Mouse (Mus musculus) layer of hippocampus, adult 9-10 months (tissue): ENCODE data around the gene Astl.
"Not testable (repeated sequence)": the region's sequence is repeated elsewhere in the genome, so short reads cannot be mapped to it uniquely, and the experiment has no call there.

Experiments used
- DNase-seq: peaks from one replicate; pipeline ENCODE4 v3.0.0; 2022; ENCODE audit warnings: low spot score

The Astl gene

DNA sequence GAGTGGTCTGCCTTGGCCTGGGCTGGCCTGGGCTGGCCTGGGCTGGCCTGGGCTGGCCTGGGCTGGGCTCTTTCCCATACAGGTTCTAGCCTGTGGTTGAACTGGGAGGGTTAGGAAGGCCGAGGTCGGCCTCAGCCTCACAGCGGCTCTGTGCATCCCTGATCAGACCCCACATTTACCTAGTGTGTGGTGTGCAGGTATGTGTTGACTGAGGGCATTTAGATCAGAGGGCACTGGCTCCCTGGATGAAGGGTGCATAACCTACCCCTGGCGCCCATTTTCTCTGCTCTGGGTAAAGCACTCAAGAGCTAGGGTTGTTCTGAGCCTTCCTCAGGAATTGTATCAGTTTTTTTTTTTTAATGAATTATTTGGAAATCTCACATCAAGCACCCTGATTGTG is at the start of gene Astl:
Gene Astl, plus strand, starts transcription at position 224 of the 400 bp plus-strand sequence.
- no peak for DNase-seq

- no peak for DNase-seq
Measured at GRCm38 (mm10) chr2:127292250-127292649, 46.2 kb upstream of the Astl start.

DNA sequence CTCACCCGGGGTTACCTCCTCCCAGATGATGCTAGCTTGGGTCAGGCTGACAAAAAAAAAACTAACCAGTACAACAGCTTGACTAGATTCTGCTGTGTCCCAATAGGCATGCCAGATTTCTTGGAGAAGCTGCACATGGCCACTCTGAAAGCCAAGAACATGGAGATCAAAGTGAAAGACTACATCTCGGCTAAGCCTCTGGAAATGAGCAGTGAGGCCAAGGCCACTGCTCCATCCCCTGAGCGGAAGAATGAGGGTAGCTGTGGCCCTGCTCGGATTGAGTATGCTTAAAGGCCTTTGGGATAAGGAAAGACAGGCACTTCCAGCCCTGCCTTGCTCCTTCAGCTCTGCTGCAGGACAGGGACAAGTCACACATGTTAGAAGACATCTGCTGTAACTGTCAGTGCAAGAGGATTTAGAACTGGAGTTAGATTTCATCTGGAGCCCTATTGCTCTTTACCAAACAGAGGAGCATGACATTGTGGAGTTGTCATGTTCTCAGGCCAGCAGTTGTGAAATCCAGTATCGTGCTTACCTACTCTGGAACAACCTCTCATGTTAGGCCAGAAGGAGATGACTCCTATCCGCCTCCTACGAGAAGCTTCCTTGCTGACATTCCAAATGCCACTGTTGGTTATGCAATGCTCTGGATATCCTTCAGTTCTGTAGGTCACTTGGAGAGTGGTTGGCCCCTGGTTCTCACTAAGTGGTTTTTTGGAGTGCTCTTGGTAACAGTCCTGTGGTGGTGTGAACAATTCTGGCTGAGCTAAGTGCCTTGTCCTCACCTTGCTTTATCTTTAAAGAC is 41.2 kb upstream of the Astl start:
- DNase-seq = no peak

GRCm38 (mm10) chr2:127298056-127298455 is 40.4 kb upstream of the Astl start:
- DNase-seq = no peak

- no peak for DNase-seq
Measured at GRCm38 (mm10) chr2:127300701-127301100, 37.7 kb upstream of the Astl start.

- no peak for DNase-seq
Measured at GRCm38 (mm10) chr2:127301883-127302282, 36.6 kb upstream of the Astl start.

- DNase-seq = not testable (repeated sequence)
Measured at GRCm38 (mm10) chr2:127304192-127304591, 34.2 kb upstream of the Astl start.

- no peak for DNase-seq
Measured at GRCm38 (mm10) chr2:127304609-127305210, 33.7 kb upstream of the Astl start.

GRCm38 (mm10) chr2:127306123-127306522 is 32.3 kb upstream of the Astl start:
- no peak for DNase-seq

- no peak for DNase-seq
Measured at GRCm38 (mm10) chr2:127307179-127307578, 31.3 kb upstream of the Astl start.

DNA sequence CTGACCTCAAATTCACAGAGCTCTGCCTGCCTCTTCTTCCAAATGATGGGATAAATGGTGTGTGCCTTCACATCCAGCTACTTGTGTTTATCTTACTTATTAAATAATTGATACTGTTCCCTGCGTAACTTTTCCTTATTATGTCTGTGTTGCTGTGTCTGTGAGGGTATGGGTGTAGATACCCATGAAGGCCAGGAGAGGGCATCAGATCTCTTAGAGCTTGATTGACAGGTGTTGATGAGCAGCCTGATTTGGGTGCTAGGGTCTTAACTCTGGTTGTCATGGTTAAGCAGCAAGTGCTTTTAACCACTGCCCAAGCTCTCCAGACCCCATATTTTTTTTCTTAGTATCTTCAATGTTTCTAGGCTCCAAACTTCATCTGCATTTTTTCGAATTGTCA is 29.8 kb upstream of the Astl start:
- no peak for DNase-seq

GRCm38 (mm10) chr2:127310246-127310645 is 28.2 kb upstream of the Astl start:
- DNase-seq = no peak

DNA sequence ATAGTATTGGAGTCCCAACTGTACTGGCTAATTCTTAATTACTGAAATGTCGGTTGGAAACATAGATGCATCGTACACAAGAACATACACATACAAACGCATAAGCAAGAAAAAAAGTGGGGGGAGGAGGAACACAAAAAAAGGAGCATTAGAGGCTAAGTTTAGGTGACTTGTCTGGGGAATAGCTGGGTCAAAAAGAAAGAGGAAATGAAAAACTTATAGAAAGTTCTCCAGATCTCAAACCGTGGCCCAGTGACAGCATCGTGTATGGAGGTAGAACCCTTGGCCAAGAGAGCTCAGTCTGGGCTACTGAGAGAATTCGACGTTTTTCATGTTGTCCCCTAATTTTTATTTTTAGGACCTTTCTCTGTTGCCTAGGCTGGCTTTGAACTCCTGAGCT is 27.8 kb upstream of the Astl start:
- DNase-seq = no peak

DNA sequence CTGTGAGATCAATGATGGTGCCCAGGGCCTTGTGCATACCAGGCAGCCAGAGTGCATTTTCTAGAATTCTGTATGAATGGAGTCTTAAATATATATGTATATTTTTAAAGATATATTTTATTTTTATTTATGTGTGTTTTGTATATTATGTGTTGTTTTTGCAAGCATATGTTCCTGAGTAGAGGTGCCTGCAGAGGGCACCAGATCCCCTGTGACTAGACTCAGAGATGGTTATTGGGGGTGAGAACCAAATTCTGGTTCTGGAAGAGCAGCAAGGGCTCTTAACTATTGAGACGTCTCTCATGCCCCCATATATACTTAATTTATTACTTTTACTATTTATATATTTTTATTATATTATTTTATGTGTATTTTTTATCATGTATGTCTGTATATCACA is 27.2 kb upstream of the Astl start:
- no peak for DNase-seq

- no peak for DNase-seq
Measured at GRCm38 (mm10) chr2:127312801-127313200, 25.6 kb upstream of the Astl start.

- DNase-seq = no peak
Measured at GRCm38 (mm10) chr2:127313878-127314277, 24.6 kb upstream of the Astl start.

DNA sequence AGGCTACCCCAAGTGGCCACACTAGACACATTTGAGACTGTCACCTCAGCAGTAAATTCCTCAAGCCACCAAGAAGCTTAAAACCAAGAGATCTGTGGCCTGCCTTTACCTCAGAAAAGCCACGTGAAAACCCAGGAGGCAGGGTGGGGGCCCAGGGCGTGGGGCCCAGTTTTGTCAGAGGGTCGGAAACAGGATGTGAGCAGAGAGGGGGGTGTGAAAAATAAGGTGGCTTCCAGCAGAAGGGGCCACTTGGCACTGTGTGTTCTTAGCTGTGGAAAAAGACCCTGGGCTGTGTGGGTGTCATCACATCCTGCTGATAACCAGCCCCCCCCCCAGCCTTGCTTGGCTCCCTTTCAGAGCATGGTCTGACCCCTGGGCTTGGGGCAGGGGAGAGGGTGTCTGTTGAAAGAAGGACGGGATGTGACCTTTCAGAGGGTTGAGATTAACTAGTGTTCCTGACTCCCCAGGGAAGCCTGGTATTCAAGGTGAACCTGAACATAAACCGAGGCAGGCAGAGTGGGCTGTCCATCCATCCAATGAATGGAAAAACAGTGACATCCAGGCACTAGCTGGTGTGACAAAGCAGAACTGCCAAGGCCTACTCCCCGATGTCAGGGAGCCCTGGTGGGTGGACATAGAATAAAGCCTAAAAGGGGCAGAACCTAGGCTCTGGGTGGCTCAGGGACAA is 23.8 kb upstream of the Astl start:
- DNase-seq = no peak

DNA sequence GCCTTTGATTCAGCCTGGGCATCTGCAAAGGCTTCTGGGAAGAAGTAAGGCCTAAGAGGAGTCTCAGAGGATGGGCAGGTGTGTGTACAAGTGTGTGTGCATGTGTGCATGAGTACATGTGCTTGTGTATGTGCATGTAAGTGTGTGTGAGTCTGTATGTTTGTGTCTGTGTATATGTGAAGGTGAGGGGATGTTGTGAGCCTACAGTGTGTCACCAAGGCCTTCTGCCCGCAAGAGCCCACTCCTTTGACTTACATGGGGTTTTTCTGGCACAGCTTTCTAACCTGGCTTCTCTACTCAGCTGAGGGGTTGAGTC is 23.3 kb upstream of the Astl start:
- no peak for DNase-seq

- DNase-seq = no peak
Measured at GRCm38 (mm10) chr2:127316431-127316830, 22.0 kb upstream of the Astl start.

GRCm38 (mm10) chr2:127318136-127318535 is 20.3 kb upstream of the Astl start:
- no peak for DNase-seq

- DNase-seq = no peak
Measured at GRCm38 (mm10) chr2:127319071-127319470, 19.4 kb upstream of the Astl start.

DNA sequence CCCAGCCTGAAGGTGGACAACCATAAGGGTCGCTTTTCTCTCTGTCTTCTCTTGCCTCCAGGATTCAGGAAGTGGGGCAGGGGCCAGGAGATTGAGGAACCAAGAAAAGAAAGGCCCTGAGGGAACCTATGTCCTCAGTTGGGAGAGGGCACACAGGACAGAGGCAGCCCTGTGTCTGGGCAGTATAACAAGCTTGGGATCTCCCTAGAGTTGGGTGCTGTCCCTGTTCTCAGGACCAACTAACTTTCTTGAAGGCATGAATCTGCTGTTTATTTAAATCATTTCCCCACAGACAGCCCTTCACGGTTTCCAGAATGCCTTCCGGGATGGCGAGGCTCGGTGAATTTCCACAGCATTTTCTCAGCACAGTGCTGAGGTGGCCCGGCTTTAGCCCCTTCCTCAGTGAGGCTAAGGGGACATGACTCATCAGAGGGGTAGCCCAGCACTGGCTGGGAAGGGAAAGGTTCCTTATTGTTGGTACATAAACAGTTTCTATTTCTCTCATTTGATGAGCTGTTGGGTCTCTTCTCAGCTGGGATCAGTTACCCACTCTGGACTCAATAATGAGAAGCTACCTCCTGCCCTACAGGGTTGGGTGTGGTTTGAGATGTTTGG is 15.7 kb upstream of the Astl start:
- DNase-seq = no peak

DNA sequence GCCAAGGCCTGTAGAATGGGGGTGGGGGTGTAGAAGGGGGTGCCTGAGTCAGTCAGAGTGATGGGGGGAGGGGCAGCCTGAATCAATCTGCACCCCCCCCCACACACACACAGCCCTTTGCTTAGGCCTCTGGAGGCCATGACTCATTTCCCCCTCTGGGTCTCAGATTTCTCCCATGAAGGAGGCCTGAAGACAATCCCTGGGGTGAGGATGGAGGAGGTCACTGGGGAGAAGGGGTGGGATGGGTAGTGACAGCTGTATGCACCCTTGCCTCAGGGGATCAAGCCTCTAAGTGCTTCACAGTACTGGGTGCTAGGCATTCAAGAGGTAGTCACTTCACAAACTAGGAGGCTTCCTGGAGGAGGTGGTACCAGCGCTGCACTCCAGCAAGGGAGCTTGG is 14.8 kb upstream of the Astl start:
- no peak for DNase-seq
